ENCODE assay signal across 10 mouse cellular contexts in the genomic region with DNA sequence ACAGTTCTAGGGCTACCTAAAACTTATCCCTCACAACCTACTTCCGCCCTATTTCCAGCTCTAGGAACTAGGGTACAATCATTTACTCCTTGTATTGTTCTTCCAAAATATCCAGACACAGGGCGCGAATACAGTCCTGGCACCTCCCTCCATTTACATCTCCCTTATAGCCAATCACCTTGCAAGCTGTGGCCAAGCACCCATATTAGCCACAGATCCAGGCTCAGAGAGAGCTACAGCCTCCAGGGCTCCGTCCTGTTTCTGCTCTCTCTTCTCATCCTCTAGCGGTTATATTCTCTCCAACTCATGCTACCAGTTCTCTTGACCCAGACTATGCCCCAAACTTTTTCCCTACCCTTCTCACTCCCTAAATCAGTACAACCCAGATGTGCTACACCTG.
DNase-seq lines count a peak whose midpoint lies in the region; ATAC-seq lines count a peak whose summit lies in the region.
"Had no signal": no experiment of that assay in that cellular context is flagged by ENCODE, and none has a peak within 500 bp of the region (broad histone marks: within the 10 kb centered on the region; RNA-seq: fewer than 3 reads in every experiment).

No protein-coding gene starts in this region.

- peak overlapping the region; percentile 62; the same call in 1 of the 2 replicates for H3K9ac ChIP-seq in kidney, embryonic 16.5 days (replicated peaks; ENCODE audit: low read length)
- H3K9ac ChIP-seq in embryonic facial prominence, embryonic 13.5 days: peak overlapping the region; percentile 68; the same call in 1 of the 2 replicates
- H3K9ac ChIP-seq in neural tube, embryonic 11.5 days (ENCODE audit: low read length): peak overlapping the region; percentile 2; the same call in 1 of the 2 replicates

- ATAC-seq in kidney, embryonic 16.5 days (ENCODE audit: low FRiP score, low TSS enrichment): peak; percentile 10; the same call in 1 of the 2 replicates
- no peak for ATAC-seq in embryonic facial prominence, embryonic 13.5 days (ENCODE audit: insufficient number of reproducible peaks, insufficient read depth, low FRiP score, low TSS enrichment, low read depth)
- peak; percentile 18 for ATAC-seq in neural tube, embryonic 11.5 days (ENCODE audit: insufficient read depth, low FRiP score, low TSS enrichment)

- H3K27me3 ChIP-seq in kidney, embryonic 16.5 days (ENCODE audit: insufficient read depth, low read length): peaks cover 13% of the 10 kb centered on the region
- peaks cover 17% of the 10 kb centered on the region for H3K27me3 ChIP-seq in embryonic facial prominence, embryonic 13.5 days
- H3K27me3 ChIP-seq in limb, embryonic 10.5 days (ENCODE audit: low read depth, poor library complexity, severe bottlenecking): peaks cover 19% of the 10 kb centered on the region
- H3K27me3 ChIP-seq in neural tube, embryonic 11.5 days (ENCODE audit: control insufficient read depth, insufficient read depth, low read length): 0 out of 2 replicates have a peak, but pooled peaks cover 3% of the 10 kb centered on the region

- no peak overlapping the region for H3K27ac ChIP-seq in kidney, embryonic 16.5 days (ENCODE audit: low read length)
- H3K27ac ChIP-seq in embryonic facial prominence, embryonic 13.5 days: no peak overlapping the region
- no peak overlapping the region for H3K27ac ChIP-seq in limb, embryonic 10.5 days
- no peak overlapping the region for H3K27ac ChIP-seq in neural tube, embryonic 11.5 days (ENCODE audit: low read depth, low read length)
- H3K27ac ChIP-seq: gastrocnemius, adult 2 months had no signal

- peak overlapping the region; percentile 54 for H3K4me3 ChIP-seq in kidney, embryonic 16.5 days (ENCODE audit: low read length)
- peak overlapping the region; percentile 51 for H3K4me3 ChIP-seq in embryonic facial prominence, embryonic 13.5 days
- H3K4me3 ChIP-seq in limb, embryonic 10.5 days: peak overlapping the region; percentile 62
- H3K4me3 ChIP-seq in neural tube, embryonic 11.5 days (ENCODE audit: low read depth, low read length): peak overlapping the region; percentile 43

- 45% methylated on average over 5 of the region's 5 CpGs for WGBS in kidney, embryonic 16.5 days
- 38% methylated on average over 5 of the region's 5 CpGs for WGBS in embryonic facial prominence, embryonic 13.5 days
- WGBS in limb, embryonic 10.5 days: 47% methylated on average over 5 of the region's 5 CpGs
- 36% methylated on average over 5 of the region's 5 CpGs for WGBS in neural tube, embryonic 11.5 days

- peaks cover 9% of the 10 kb centered on the region; the same call in 1 of the 2 replicates for H3K4me1 ChIP-seq in kidney, embryonic 16.5 days (ENCODE audit: insufficient read depth, low read length)
- H3K4me1 ChIP-seq in embryonic facial prominence, embryonic 13.5 days: peaks cover 13% of the 10 kb centered on the region
- peaks cover 23% of the 10 kb centered on the region for H3K4me1 ChIP-seq in limb, embryonic 10.5 days
- 0 out of 2 replicates have a peak, but pooled peaks cover 2% of the 10 kb centered on the region for H3K4me1 ChIP-seq in neural tube, embryonic 11.5 days (ENCODE audit: control insufficient read depth, insufficient read depth, low read length)

- H3K4me2 ChIP-seq in kidney, embryonic 16.5 days (replicated peaks; ENCODE audit: low read depth, low read length): peak overlapping the region; percentile 89
- peak overlapping the region; percentile 93 for H3K4me2 ChIP-seq in embryonic facial prominence, embryonic 13.5 days
- H3K4me2 ChIP-seq in neural tube, embryonic 11.5 days (ENCODE audit: low read depth): peak overlapping the region; percentile 72

- H3K9me3 ChIP-seq in kidney, embryonic 16.5 days (ENCODE audit: low read length): no peaks in the 10 kb centered on the region
- H3K9me3 ChIP-seq in embryonic facial prominence, embryonic 13.5 days: no peaks in the 10 kb centered on the region
- no peaks in the 10 kb centered on the region for H3K9me3 ChIP-seq in limb, embryonic 10.5 days (replicated peaks)
- H3K9me3 ChIP-seq in neural tube, embryonic 11.5 days (ENCODE audit: control insufficient read depth, low read length): no peaks in the 10 kb centered on the region
- H3K9me3 ChIP-seq: G1E had no signal

- no peaks in the 10 kb centered on the region for H3K36me3 ChIP-seq in kidney, embryonic 16.5 days (ENCODE audit: insufficient read depth, low read length)
- H3K36me3 ChIP-seq in embryonic facial prominence, embryonic 13.5 days: no peaks in the 10 kb centered on the region
- H3K36me3 ChIP-seq in limb, embryonic 10.5 days: no peaks in the 10 kb centered on the region
- H3K36me3 ChIP-seq in neural tube, embryonic 11.5 days (ENCODE audit: control insufficient read depth, insufficient read depth, low read length): no peaks in the 10 kb centered on the region
- H3K36me3 ChIP-seq: G1E had no signal

- DNase-seq in kidney, adult 9 months: no peak
- no peak for DNase-seq in limb, embryonic 10.5 days (ENCODE audit: low spot score)
- DNase-seq in neural tube, embryonic 11.5 days (ENCODE audit: low spot score): no peak
- DNase-seq in layer of hippocampus, adult 18-20 months (ENCODE audit: low spot score in 2 of 2): no peak
- DNase-seq in cerebellum, postnatal 14 days: no peak
- DNase-seq in right cerebral cortex, postnatal 25 days: no peak

Comparison
In these comparisons a context has a peak if more than half of its experiments do, and no peak if none do; other contexts are left out.
1. H3K9ac ChIP-seq: peak in every context shown above with its lines; median percentile 68 in embryonic facial prominence, embryonic 13.5 days; 62 in kidney, embryonic 16.5 days; 2 in neural tube, embryonic 11.5 days.